Mouse (Mus musculus) adrenal gland, adult 2 months (tissue): ENCODE measurements around the gene Adcy7. TPM values are rescaled to one million over a fixed set of nuclear protein-coding genes. Genes with fewer than 3 reads are reported as not detected.

Source experiments
- DNase-seq: peaks from one replicate; pipeline ENCODE4 v3.0.0; 2021
- polyA plus RNA-seq: library from polyadenylated mRNA; depleted of rRNA; stranded (reverse); fragments of >200 nt; gene quantifications from 2 replicates; pipeline ENCODE4 v1.2.3, GENCODE M21; 2012
- total RNA-seq, 2 experiments: library from RNA; stranded (reverse); gene quantifications; 2 replicates each; pipeline ENCODE4 v1.2.3; 2021

The Adcy7 gene
- total and polyA plus RNA-seq, 3 experiments: 4.8 to 18.6 (median 8.7) TPM

- no peak for DNase-seq
These were observed 838 bp downstream of the Adcy7 start for GRCm38 (mm10) chr8:88273051-88273430.

- DNase-seq: no peak
These were observed 1.9 kb downstream of the Adcy7 start for GRCm38 (mm10) chr8:88274090-88274489.

GRCm38 (mm10) chr8:88279220-88279619 is 7.0 kb downstream of the Adcy7 start:
- no peak for DNase-seq

- DNase-seq: no peak
These were observed 7.5 kb downstream of the Adcy7 start for GRCm38 (mm10) chr8:88279670-88280069.

- no peak for DNase-seq
These were observed 8.7 kb downstream of the Adcy7 start for GRCm38 (mm10) chr8:88280904-88281303.

GRCm38 (mm10) chr8:88282684-88283083 is 10.5 kb downstream of the Adcy7 start:
- peak; percentile 93 for DNase-seq

GRCm38 (mm10) chr8:88283243-88284115 is 11.3 kb downstream of the Adcy7 start:
- DNase-seq: peak; percentile 55

- DNase-seq: no peak
These were observed 12.5 kb downstream of the Adcy7 start for GRCm38 (mm10) chr8:88284738-88285137.

GRCm38 (mm10) chr8:88285469-88286356 is 13.5 kb downstream of the Adcy7 start:
- no peak for DNase-seq

- DNase-seq: peak; percentile 41
These were observed 14.3 kb downstream of the Adcy7 start for GRCm38 (mm10) chr8:88286421-88286960.

GRCm38 (mm10) chr8:88288622-88289242 is 16.5 kb downstream of the Adcy7 start:
- DNase-seq: no peak

GRCm38 (mm10) chr8:88289901-88290300 is 17.7 kb downstream of the Adcy7 start:
- no peak for DNase-seq

GRCm38 (mm10) chr8:88290326-88291304 is 18.4 kb downstream of the Adcy7 start:
- no peak for DNase-seq

- no peak for DNase-seq
These were observed 19.1 kb downstream of the Adcy7 start for GRCm38 (mm10) chr8:88291305-88291690.

GRCm38 (mm10) chr8:88292926-88293325 is 20.7 kb downstream of the Adcy7 start:
- no peak for DNase-seq

GRCm38 (mm10) chr8:88293590-88294356 is 21.6 kb downstream of the Adcy7 start:
- no peak for DNase-seq

- no peak for DNase-seq
These were observed 22.8 kb downstream of the Adcy7 start for GRCm38 (mm10) chr8:88294977-88295376.

GRCm38 (mm10) chr8:88297976-88298732 is 26.0 kb downstream of the Adcy7 start:
- DNase-seq: no peak

GRCm38 (mm10) chr8:88298733-88299103 is 26.5 kb downstream of the Adcy7 start:
- DNase-seq: no peak
